Mouse (Mus musculus) liver, embryonic 11.5 days (tissue): ENCODE data around the gene Slc3a1. TPM values are rescaled to one million over a fixed set of nuclear protein-coding genes. Genes with fewer than 3 reads are reported as not detected.
A peak's percentile ranks its signal among the peaks of the same experiment; 100 is the strongest.

Experiments
- ATAC-seq: fragments of 200-750 bp; cut with Nextera tagmentation; replicated peaks from 2 replicates; pipeline ENCODE4 v1.8.0; 2017; ENCODE audit warnings: moderate number of reproducible peaks, mild to moderate bottlenecking, moderate TSS enrichment, moderate library complexity; ENCODE audit not compliant: low FRiP score
- DNase-seq: peaks from one replicate; pipeline ENCODE4 v3.0.0-alpha.2; 2017; ENCODE audit warnings: low spot score
- H3K27ac ChIP-seq: fragments of 300-500 bp; sonication (generic); 2 replicates; pipeline ENCODE4 v1.5.1; 2014; ENCODE audit warnings: mild to moderate bottlenecking, low read depth, low read length, control low read depth
- H3K27me3 ChIP-seq: fragments of 300-500 bp; sonication (generic); replicated peaks from 2 replicates; pipeline ENCODE4 v1.6.1; 2014; ENCODE audit warnings: low read length, mixed read lengths; ENCODE audit not compliant: control insufficient read depth, insufficient read depth
- H3K36me3 ChIP-seq: fragments of 300-500 bp; sonication (generic); 2 replicates; pipeline ENCODE4 v1.6.1; 2014; ENCODE audit warnings: mild to moderate bottlenecking, low read length, moderate library complexity, mixed read lengths; ENCODE audit not compliant: control insufficient read depth, insufficient read depth
- H3K4me1 ChIP-seq: fragments of 300-500 bp; sonication (generic); replicated peaks from 2 replicates; pipeline ENCODE4 v1.6.1; 2014; ENCODE audit warnings: low read length, mixed read lengths; ENCODE audit not compliant: control insufficient read depth, insufficient read depth
- H3K4me2 ChIP-seq: fragments of 300-500 bp; sonication (generic); 2 replicates; pipeline ENCODE4 v1.6.1; 2014; ENCODE audit warnings: mild to moderate bottlenecking, control low read depth, moderate library complexity
- H3K4me3 ChIP-seq: fragments of 300-500 bp; sonication (generic); 2 replicates; pipeline ENCODE4 v1.5.1; 2014; ENCODE audit warnings: low read depth, low read length, control low read depth
- H3K9ac ChIP-seq: fragments of 300-500 bp; sonication (generic); 2 replicates; pipeline ENCODE4 v1.6.1; 2014; ENCODE audit warnings: low read depth, low read length, control low read depth
- H3K9me3 ChIP-seq: fragments of 300-500 bp; sonication (generic); 2 replicates; pipeline ENCODE4 v1.6.1; 2016; ENCODE audit warnings: low read length, inconsistent platforms, mixed read lengths; ENCODE audit not compliant: control insufficient read depth
- WGBS: fragments of 180-500 bp; shearing (Covaris S2); extraction: QIAGEN DNeasy Blood & Tissue Kit; methylation state at CpG from one replicate; pipeline ENCODE4 v1.1.7; 2014; 5-methylcytosine and 5-hydroxymethylcytosine counted together
- polyA plus RNA-seq: library from polyadenylated mRNA; unstranded; fragments of >200 nt; fragmentation: Nextera tagmentation; extraction: Ambion mirVana; gene quantifications from 2 replicates; pipeline ENCODE4 v1.2.1, GENCODE M21; 2014

Slc3a1 gene
- polyA plus RNA-seq, 1 experiment from 2014 or later: 0.27 TPM

GRCm38 (mm10) chr17:85087591-85087990, 59.4 kb downstream of the Slc3a1 start:
- no peak for DNase-seq
- ATAC-seq: no peak
- no peak overlapping the region for H3K9ac ChIP-seq
- H3K4me3 ChIP-seq: no peak overlapping the region
- H3K36me3 ChIP-seq: no peaks in the 10 kb centered on the region
- H3K9me3 ChIP-seq: no peaks in the 10 kb centered on the region
- WGBS: 88% methylated on average over 5 of the region's 5 CpGs
- no peaks in the 10 kb centered on the region for H3K27me3 ChIP-seq
- no peak overlapping the region for H3K27ac ChIP-seq
- H3K4me1 ChIP-seq: peaks cover 6% of the 10 kb centered on the region; the same call in 1 of the 2 replicates
- no peak overlapping the region for H3K4me2 ChIP-seq

- WGBS: 86% methylated on average over 11 of the region's 11 CpGs
- peaks cover 6% of the 10 kb centered on the region; the same call in 1 of the 2 replicates for H3K4me1 ChIP-seq
Measured at GRCm38 (mm10) chr17:85088401-85088800, 60.2 kb downstream of the Slc3a1 start.

GRCm38 (mm10) chr17:85089011-85089410, 60.8 kb downstream of the Slc3a1 start:
- Histone ChIP-seq H3K4me2 (peak overlapping the region; percentile 69), H3K27me3 (no peaks in the 10 kb centered on the region), H3K27ac (no peak overlapping the region), H3K9ac (no peak overlapping the region; the same call in 1 of the 2 replicates), H3K4me1 (peaks cover 6% of the 10 kb centered on the region; the same call in 1 of the 2 replicates), H3K4me3 (peak overlapping the region; percentile 88), H3K9me3 (no peaks in the 10 kb centered on the region), H3K36me3 (no peaks in the 10 kb centered on the region)
- ATAC-seq: no peak
- 61% methylated on average over 6 of the region's 6 CpGs for WGBS
- DNase-seq: no peak

More at GRCm38 (mm10) chr17:85088401-85088800, 60.2 kb downstream of the Slc3a1 start:
- H3K27ac ChIP-seq: no peak overlapping the region
- H3K9me3 ChIP-seq: no peaks in the 10 kb centered on the region
- no peak for ATAC-seq
- H3K4me3 ChIP-seq: no peak overlapping the region
- DNase-seq: no peak
- no peak overlapping the region for H3K9ac ChIP-seq
- no peaks in the 10 kb centered on the region for H3K36me3 ChIP-seq
- H3K27me3 ChIP-seq: no peaks in the 10 kb centered on the region
- H3K4me2 ChIP-seq: no peak overlapping the region

GRCm38 (mm10) chr17:85089621-85090020, 61.4 kb downstream of the Slc3a1 start:
- H3K27me3 ChIP-seq: no peaks in the 10 kb centered on the region
- 2% methylated on average over 16 of the region's 16 CpGs for WGBS
- ATAC-seq (no peak), DNase-seq (peak; percentile 46)
- peak overlapping the region; percentile 35; the same call in 1 of the 2 replicates for H3K27ac ChIP-seq
- H3K9me3 ChIP-seq: no peaks in the 10 kb centered on the region
- peak overlapping the region; percentile 69 for H3K4me2 ChIP-seq
- H3K4me1 ChIP-seq: peaks cover 6% of the 10 kb centered on the region; the same call in 1 of the 2 replicates
- H3K9ac ChIP-seq: peak overlapping the region; percentile 81
- H3K4me3 ChIP-seq: peak overlapping the region; percentile 88
- no peaks in the 10 kb centered on the region for H3K36me3 ChIP-seq

- ATAC-seq: peak; percentile 99
- Histone ChIP-seq H3K27ac (peak within 1 kb of the TSS; percentile 57; the same call in 1 of the 2 replicates), H3K9me3 (no peaks in the 10 kb centered on the region), H3K36me3 (no peaks in the 10 kb centered on the region), H3K9ac (peak within 1 kb of the TSS; percentile 81), H3K27me3 (no peaks in the 10 kb centered on the region), H3K4me3 (peak within 1 kb of the TSS; percentile 88), H3K4me1 (peaks cover 6% of the 10 kb centered on the region; the same call in 1 of the 2 replicates), H3K4me2 (peak within 1 kb of the TSS; percentile 69)
- peak; percentile 96 for DNase-seq
- under 1% methylated on average over 63 of the region's 63 CpGs for WGBS
Measured at GRCm38 (mm10) chr17:85090120-85091099, 62.2 kb downstream of the Slc3a1 start, which contains the start of the genes Prepl and Camkmt. TSS of gene Prepl (minus strand) at chr17:85090241. TSS of gene Camkmt (plus strand) at chr17:85090552.

- ATAC-seq: no peak
- Histone ChIP-seq H3K36me3 (no peaks in the 10 kb centered on the region), H3K4me1 (peaks cover 6% of the 10 kb centered on the region; the same call in 1 of the 2 replicates), H3K4me2 (peak overlapping the region; percentile 69; the same call in 1 of the 2 replicates), H3K4me3 (peak overlapping the region; percentile 88; the same call in 1 of the 2 replicates), H3K9me3 (no peaks in the 10 kb centered on the region), H3K27me3 (no peaks in the 10 kb centered on the region), H3K27ac (no peak overlapping the region), H3K9ac (no peak overlapping the region)
- no peak for DNase-seq
- WGBS: 86% methylated on average over 6 of the region's 6 CpGs
Measured at GRCm38 (mm10) chr17:85091762-85092161, 63.6 kb downstream of the Slc3a1 start.

- H3K27me3 ChIP-seq: no peaks in the 10 kb centered on the region
- no peak overlapping the region for H3K9ac ChIP-seq
- H3K4me1 ChIP-seq: 0 out of 2 replicates have a peak, but pooled peaks cover 1% of the 10 kb centered on the region
- WGBS: 92% methylated on average over 3 of the region's 3 CpGs
- ATAC-seq (no peak), DNase-seq (no peak)
- H3K4me2 ChIP-seq: no peak overlapping the region
- H3K4me3 ChIP-seq: no peak overlapping the region
- H3K9me3 ChIP-seq: peaks cover 6% of the 10 kb centered on the region
- peaks cover 8% of the 10 kb centered on the region; the same call in 1 of the 2 replicates for H3K36me3 ChIP-seq
- no peak overlapping the region for H3K27ac ChIP-seq
Measured at GRCm38 (mm10) chr17:85096396-85096795, 68.2 kb downstream of the Slc3a1 start.

- 87% methylated on average over 7 of the region's 7 CpGs for WGBS
- no peak for DNase-seq
- H3K9ac ChIP-seq: no peak overlapping the region
- H3K27ac ChIP-seq: no peak overlapping the region
- no peaks in the 10 kb centered on the region for H3K4me1 ChIP-seq
- H3K36me3 ChIP-seq: peaks cover 8% of the 10 kb centered on the region; the same call in 1 of the 2 replicates
- H3K4me2 ChIP-seq: no peak overlapping the region
- H3K9me3 ChIP-seq: peaks cover 6% of the 10 kb centered on the region
- no peak overlapping the region for H3K4me3 ChIP-seq
- no peaks in the 10 kb centered on the region for H3K27me3 ChIP-seq
- ATAC-seq: no peak
Measured at GRCm38 (mm10) chr17:85098677-85099323, 70.6 kb downstream of the Slc3a1 start.
